Mouse (Mus musculus): ENCODE results near the gene Il23a.

DNA sequence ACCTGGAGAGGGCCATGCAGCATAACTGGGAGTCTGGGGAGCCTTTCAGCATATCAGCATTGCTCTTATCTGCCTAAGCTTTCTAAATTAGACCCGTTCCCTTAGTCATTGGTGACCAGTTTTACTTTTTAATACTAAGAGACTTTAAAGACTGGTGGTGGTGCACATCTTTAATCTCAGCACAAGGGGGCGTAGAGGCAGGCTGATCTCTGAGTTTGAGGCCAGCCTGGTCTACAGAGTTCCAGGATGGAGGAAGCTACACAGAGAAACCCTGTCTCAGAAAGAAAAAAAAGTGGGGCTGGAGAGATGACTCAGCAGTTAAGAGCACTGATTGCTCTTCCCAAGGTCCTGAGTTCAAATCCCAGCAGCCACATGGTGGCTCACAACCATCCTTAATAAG, 41.7 kb upstream of the Il23a start:
- TF ChIP-seq POLR2A (IDR thresholded peaks at IDR 0.05; ENCODE audit: insufficient read length, low read depth), result no peak
- TF ChIP-seq MYOG (IDR thresholded peaks at IDR 0.05; ENCODE audit: control insufficient read depth in 1 of 3, insufficient read depth in 1 of 3, insufficient read length in 2 of 3, low read depth in 2 of 3), result no peak
- TF ChIP-seq MAX (IDR thresholded peaks at IDR 0.05; ENCODE audit: low read depth), result no peak
- TF ChIP-seq MYOD1 (IDR thresholded peaks at IDR 0.05; ENCODE audit: control insufficient read depth in 1 of 3, insufficient read length in 2 of 3, low read depth in 2 of 3), result no peak
- no peak for TF ChIP-seq POLR2AphosphoS2 (IDR thresholded peaks at IDR 0.05; ENCODE audit: insufficient read length, low read depth)
- TF ChIP-seq E2F4 (IDR thresholded peaks at IDR 0.05; ENCODE audit: insufficient read depth), result no peak
- TF ChIP-seq USF1 (IDR thresholded peaks at IDR 0.05; ENCODE audit: low read depth), result no peak
- TF ChIP-seq TCF12 (IDR thresholded peaks at IDR 0.05; ENCODE audit: insufficient read depth, poor library complexity, severe bottlenecking), result no peak
- TF ChIP-seq REST (IDR thresholded peaks at IDR 0.05; ENCODE audit: insufficient read depth, insufficient read length), result no peak
- no peak for TF ChIP-seq CEBPB (IDR thresholded peaks at IDR 0.05; ENCODE audit: insufficient read depth, poor library complexity, severe bottlenecking)
